Mouse (Mus musculus): ENCODE data around the gene Cmtm2b.
"Not testable (repeated sequence)": the region's sequence is repeated elsewhere in the genome, so short reads cannot be mapped to it uniquely, and the experiment has no call there.

Gene Cmtm2b

GRCm38 (mm10) chr8:104321930-104322329 is at the start of gene Cmtm2b:
Gene Cmtm2b (plus strand): TSS chr8:104322230.
- not testable (repeated sequence) for DNase-seq

- not testable (repeated sequence) for DNase-seq
These were observed 28.9 kb upstream of the Cmtm2b start, which contains the start of gene Cmtm2a for GRCm38 (mm10) chr8:104293081-104293480. Gene Cmtm2a (minus strand): TSS chr8:104293181.

- DNase-seq, result peak; percentile 18
These were observed 27.6 kb upstream of the Cmtm2b start for GRCm38 (mm10) chr8:104294396-104294795.

GRCm38 (mm10) chr8:104301577-104301976 is 20.5 kb upstream of the Cmtm2b start:
- not testable (repeated sequence) for DNase-seq

GRCm38 (mm10) chr8:104302536-104302935 is 19.5 kb upstream of the Cmtm2b start:
- DNase-seq, result not testable (repeated sequence)

GRCm38 (mm10) chr8:104304962-104305361 is 17.1 kb upstream of the Cmtm2b start:
- no peak for DNase-seq

GRCm38 (mm10) chr8:104308341-104308740 is 13.7 kb upstream of the Cmtm2b start:
- DNase-seq, result not testable (repeated sequence)

- peak; percentile 12 for DNase-seq
These were observed 12.4 kb upstream of the Cmtm2b start, which contains the start of the genes Gm45711 and Cmtm1 for GRCm38 (mm10) chr8:104309441-104310155. Gene Gm45711 (minus strand): TSS chr8:104310081. Gene Cmtm1 (minus strand): TSS chr8:104310145.

GRCm38 (mm10) chr8:104312023-104312422 is 10.0 kb upstream of the Cmtm2b start:
- not testable (repeated sequence) for DNase-seq

GRCm38 (mm10) chr8:104313311-104313710 is 8.7 kb upstream of the Cmtm2b start:
- no peak for DNase-seq

GRCm38 (mm10) chr8:104321267-104321666 is 763 bp upstream of the Cmtm2b start, which contains the start of gene Gm11020:
Gene Gm11020 (plus strand): TSS chr8:104321567.
- not testable (repeated sequence) for DNase-seq

GRCm38 (mm10) chr8:104332665-104333631 is 10.9 kb downstream of the Cmtm2b start:
- DNase-seq, result no peak

- DNase-seq, result no peak
These were observed 11.8 kb downstream of the Cmtm2b start for GRCm38 (mm10) chr8:104333786-104334185.

GRCm38 (mm10) chr8:104334196-104334595 is 12.2 kb downstream of the Cmtm2b start:
- DNase-seq, result no peak

- no peak for DNase-seq
These were observed 14.8 kb downstream of the Cmtm2b start for GRCm38 (mm10) chr8:104336806-104337205.

- no peak for DNase-seq
These were observed 15.9 kb downstream of the Cmtm2b start for GRCm38 (mm10) chr8:104337890-104338289.

GRCm38 (mm10) chr8:104339229-104339982 is 17.4 kb downstream of the Cmtm2b start, which contains the start of gene Cmtm3:
Gene Cmtm3 (plus strand): TSS chr8:104339410.
- DNase-seq, result peak; percentile 19

- no peak for DNase-seq
These were observed 17.9 kb downstream of the Cmtm2b start for GRCm38 (mm10) chr8:104339983-104340232.

- peak; percentile 59 for DNase-seq
These were observed 18.4 kb downstream of the Cmtm2b start for GRCm38 (mm10) chr8:104340233-104341105.

GRCm38 (mm10) chr8:104341106-104341561 is 19.1 kb downstream of the Cmtm2b start:
- DNase-seq, result peak; percentile 42

- no peak for DNase-seq
These were observed 19.6 kb downstream of the Cmtm2b start for GRCm38 (mm10) chr8:104341678-104342077.

- no peak for DNase-seq
These were observed 20.4 kb downstream of the Cmtm2b start for GRCm38 (mm10) chr8:104342426-104342825.

Measured in kidney, adult 11 months (tissue).